Mouse (Mus musculus): Measurements from ENCODE around the gene Plod2.

DNA sequence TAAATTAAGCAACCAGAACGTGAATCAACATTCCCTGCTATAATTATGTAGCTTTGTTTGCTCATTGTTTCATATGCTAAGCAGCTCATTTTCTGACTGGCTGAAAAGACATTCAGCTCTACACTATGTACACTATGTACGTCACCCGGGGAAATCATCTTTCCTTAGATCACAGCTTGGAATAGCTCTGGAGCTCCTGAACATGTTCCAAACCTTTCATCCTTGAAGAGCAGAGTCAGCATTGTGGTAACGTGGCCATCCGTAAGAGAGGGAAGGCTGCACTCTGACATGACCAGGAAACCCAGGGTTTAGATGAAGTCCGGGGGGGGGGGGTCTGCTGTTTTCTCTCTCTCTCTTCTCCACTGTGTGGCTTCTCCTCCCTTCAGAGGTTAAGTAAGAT is 3.8 kb upstream of the Plod2 start:
- no peak for TF ChIP-seq CTCF (IDR thresholded peaks at IDR 0.05; ENCODE audit: extremely low read depth, insufficient read depth, low read length)
- TF ChIP-seq POLR2A (IDR thresholded peaks at IDR 0.05; ENCODE audit: extremely low read depth, insufficient read depth, low read length) = no peak

Data from cortical plate, adult 2 months (tissue).